Mouse (Mus musculus) liver, embryonic 13.5 days (tissue): ENCODE measurements at regions not wholly inside any gene's neighbourhood (a gene's known extent, or its start where the extent isn't known, plus 50 kb on each side); places are given as distances from the start of the nearest gene placed in this dataset.

Experiments
- ATAC-seq: fragments of 200-750 bp; cut with Nextera tagmentation; 2 replicates; pipeline ENCODE4 v1.8.0; 2017; ENCODE audit warnings: low read depth, mild to moderate bottlenecking, moderate number of reproducible peaks, moderate library complexity
- DNase-seq: peaks from one replicate; pipeline ENCODE4 v3.0.0; 2022
- H3K27ac ChIP-seq: fragments of 300-500 bp; sonication (generic); 2 replicates; pipeline ENCODE4 v1.5.1; 2015; ENCODE audit warnings: moderate library complexity, mild to moderate bottlenecking, inconsistent platforms
- H3K27me3 ChIP-seq: fragments of 300-500 bp; sonication (generic); 2 replicates; pipeline ENCODE4 v1.6.1; 2015; ENCODE audit warnings: mild to moderate bottlenecking, inconsistent platforms
- H3K36me3 ChIP-seq: fragments of 300-500 bp; sonication (generic); 2 replicates; pipeline ENCODE4 v1.6.1; 2015; ENCODE audit warnings: mild to moderate bottlenecking, inconsistent platforms
- H3K4me1 ChIP-seq: fragments of 300-500 bp; sonication (generic); replicated peaks from 2 replicates; pipeline ENCODE4 v1.6.1; 2015; ENCODE audit warnings: inconsistent platforms
- H3K4me2 ChIP-seq: fragments of 300-500 bp; sonication (generic); 2 replicates; pipeline ENCODE4 v1.6.1; 2015; ENCODE audit warnings: inconsistent platforms, mild to moderate bottlenecking, moderate library complexity
- H3K4me3 ChIP-seq: fragments of 300-500 bp; sonication (generic); replicated peaks from 2 replicates; pipeline ENCODE4 v1.5.1; 2015; ENCODE audit warnings: mild to moderate bottlenecking, inconsistent platforms
- H3K9ac ChIP-seq: fragments of 300-500 bp; sonication (generic); 2 replicates; pipeline ENCODE4 v1.6.1; 2015; ENCODE audit warnings: mild to moderate bottlenecking, inconsistent platforms
- H3K9me3 ChIP-seq: fragments of 300-500 bp; sonication (generic); replicated peaks from 2 replicates; pipeline ENCODE4 v1.6.1; 2016; ENCODE audit warnings: inconsistent platforms
- WGBS: fragments of 180-500 bp; shearing (Covaris S2); methylation state at CpG from one replicate; pipeline ENCODE4 v1.1.7; 2015; ENCODE audit not compliant: insufficient replicate concordance; 5-methylcytosine and 5-hydroxymethylcytosine counted together

DNA sequence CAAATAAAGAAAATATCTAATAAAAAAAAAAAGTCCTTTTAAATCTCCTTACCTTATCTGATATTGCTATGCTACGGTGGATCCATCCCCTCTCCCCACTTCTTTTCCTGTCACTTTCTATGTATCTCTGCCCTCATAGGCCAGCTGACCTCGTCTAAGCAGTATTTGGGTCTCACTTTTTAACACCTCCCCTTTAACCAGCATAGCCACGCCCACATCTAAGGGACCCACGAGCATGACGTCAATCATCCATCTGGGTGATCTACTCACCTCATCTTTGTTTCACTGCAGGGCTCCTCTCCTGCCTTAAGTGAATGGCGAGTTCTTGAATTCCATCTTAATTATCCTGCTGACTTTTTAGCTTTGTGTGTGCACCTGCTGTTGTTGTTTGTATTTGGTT lies 97.4 kb upstream of the Arhgap5 start:
- H3K4me2 ChIP-seq = no peak overlapping the region
- H3K27ac ChIP-seq = no peak overlapping the region
- H3K4me1 ChIP-seq = no peaks in the 10 kb centered on the region
- H3K9ac ChIP-seq = no peak overlapping the region
- no peaks in the 10 kb centered on the region for H3K27me3 ChIP-seq
- DNase-seq (no peak), ATAC-seq (no peak)
- WGBS = 51% methylated on average over 6 of the region's 6 CpGs
- H3K36me3 ChIP-seq = no peaks in the 10 kb centered on the region
- no peaks in the 10 kb centered on the region for H3K9me3 ChIP-seq
- no peak overlapping the region for H3K4me3 ChIP-seq

DNA sequence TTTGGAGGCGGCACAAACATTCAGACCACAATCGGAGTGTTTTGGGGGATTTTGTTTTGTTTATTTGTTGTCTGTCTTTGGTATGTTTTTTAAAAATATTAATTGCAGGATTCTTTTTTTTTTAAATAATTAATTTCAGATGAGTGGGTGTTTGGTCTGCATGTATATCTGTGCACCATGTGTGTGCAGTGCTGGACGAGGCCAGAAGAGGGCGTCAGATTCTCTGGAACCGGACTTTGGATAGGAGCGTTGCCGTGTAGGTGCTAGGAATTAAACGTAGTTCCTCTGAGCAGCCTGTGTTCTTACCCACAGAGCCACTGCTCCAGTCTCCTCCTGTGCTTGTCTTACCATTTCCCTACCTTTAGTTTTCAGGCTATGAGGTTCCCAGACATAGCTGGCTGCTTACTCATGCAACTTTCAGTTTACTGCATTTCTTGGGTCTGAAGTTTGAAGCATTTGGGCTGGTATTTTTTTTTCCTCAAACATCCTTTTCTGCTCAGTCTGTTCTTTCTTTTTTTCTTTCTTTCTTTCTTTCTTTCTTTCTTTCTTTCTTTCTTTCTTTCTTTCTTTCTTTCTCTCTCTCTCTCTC lies 95.4 kb upstream of the Arhgap5 start:
- Histone ChIP-seq H3K4me3 (no peak overlapping the region), H3K4me2 (no peak overlapping the region), H3K4me1 (no peaks in the 10 kb centered on the region), H3K27me3 (no peaks in the 10 kb centered on the region), H3K9me3 (no peaks in the 10 kb centered on the region), H3K36me3 (no peaks in the 10 kb centered on the region), H3K27ac (no peak overlapping the region), H3K9ac (no peak overlapping the region)
- WGBS = 76% methylated on average over 8 of the region's 8 CpGs
- no peak for ATAC-seq
- no peak for DNase-seq

DNA sequence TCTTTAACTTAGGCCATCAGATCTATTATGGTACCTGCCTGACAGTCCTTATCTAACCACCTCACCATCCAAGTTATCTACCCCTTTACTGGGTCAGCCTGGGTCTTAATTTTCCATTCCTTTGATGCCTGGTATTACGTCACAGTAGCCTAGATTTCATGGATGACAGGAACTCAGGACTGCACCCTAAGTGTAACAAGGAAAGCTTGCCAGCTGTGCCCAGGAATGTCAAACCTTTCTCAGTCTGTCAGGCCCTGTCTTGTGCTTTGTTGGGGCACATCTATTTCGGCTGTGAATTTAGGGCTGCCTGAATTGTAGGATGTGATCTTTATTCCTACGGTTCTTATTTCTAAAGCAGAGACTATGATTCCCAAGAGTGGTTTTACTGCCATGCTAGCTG lies 94.6 kb upstream of the Arhgap5 start:
- no peaks in the 10 kb centered on the region for H3K27me3 ChIP-seq
- H3K4me3 ChIP-seq = no peak overlapping the region
- DNase-seq = no peak
- no peak overlapping the region for H3K9ac ChIP-seq
- no peaks in the 10 kb centered on the region for H3K36me3 ChIP-seq
- no peak overlapping the region for H3K4me2 ChIP-seq
- 65% methylated on average over 3 of the region's 3 CpGs for WGBS
- H3K4me1 ChIP-seq = no peaks in the 10 kb centered on the region
- no peak for ATAC-seq
- H3K9me3 ChIP-seq = no peaks in the 10 kb centered on the region
- no peak overlapping the region for H3K27ac ChIP-seq

DNA sequence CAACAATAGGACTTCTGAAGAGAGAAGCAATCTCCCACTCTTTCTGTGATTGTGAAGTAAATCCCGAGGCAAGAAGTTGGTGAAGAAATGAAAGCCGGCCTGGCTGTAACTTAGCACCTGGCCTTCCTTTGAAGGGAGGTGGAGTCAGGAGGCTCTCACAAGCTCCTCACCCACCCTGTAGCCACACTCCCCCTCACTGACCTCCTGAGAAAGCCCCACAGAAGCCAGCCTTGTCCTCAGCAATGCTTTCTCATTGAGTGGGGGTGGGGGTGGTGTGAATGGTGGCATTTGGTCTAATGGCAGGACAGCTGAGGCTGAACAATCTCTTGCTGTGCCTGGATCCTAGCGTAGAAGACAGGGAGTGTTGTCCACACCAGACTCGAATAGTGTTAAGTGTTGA lies 91.6 kb upstream of the Arhgap5 start:
- Histone ChIP-seq H3K9me3 (no peaks in the 10 kb centered on the region), H3K27me3 (no peaks in the 10 kb centered on the region), H3K9ac (no peak overlapping the region), H3K36me3 (no peaks in the 10 kb centered on the region), H3K4me3 (no peak overlapping the region), H3K27ac (no peak overlapping the region), H3K4me1 (no peaks in the 10 kb centered on the region), H3K4me2 (no peak overlapping the region)
- ATAC-seq (no peak), DNase-seq (no peak)
- WGBS = 69% methylated on average over 4 of the region's 4 CpGs

DNA sequence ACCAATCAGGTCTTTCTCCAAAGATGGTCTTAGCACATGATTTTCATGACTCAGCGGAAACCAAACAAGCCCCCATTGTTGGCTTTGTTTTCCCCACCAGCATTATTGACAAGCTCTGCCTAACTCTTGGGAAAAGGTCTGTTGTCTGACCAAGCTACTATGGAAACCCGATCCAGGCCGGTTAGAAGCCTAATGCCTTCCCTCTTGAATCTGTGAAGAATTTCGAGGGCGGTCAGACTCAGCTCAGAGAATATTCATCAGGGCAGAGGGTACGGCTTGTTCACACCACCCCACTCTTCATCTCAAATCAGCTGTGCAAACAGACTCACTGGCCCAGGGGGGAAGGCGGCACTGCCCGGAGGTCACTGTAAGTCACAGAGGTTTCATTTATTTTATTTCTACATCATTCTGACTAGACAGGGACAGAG lies 90.7 kb upstream of the Arhgap5 start:
- Histone ChIP-seq H3K9me3 (no peaks in the 10 kb centered on the region), H3K27ac (no peak overlapping the region), H3K4me3 (no peak overlapping the region), H3K36me3 (no peaks in the 10 kb centered on the region), H3K27me3 (no peaks in the 10 kb centered on the region), H3K4me2 (no peak overlapping the region), H3K9ac (no peak overlapping the region), H3K4me1 (no peaks in the 10 kb centered on the region)
- no peak for ATAC-seq
- no peak for DNase-seq
- 61% methylated on average over 8 of the region's 8 CpGs for WGBS

DNA sequence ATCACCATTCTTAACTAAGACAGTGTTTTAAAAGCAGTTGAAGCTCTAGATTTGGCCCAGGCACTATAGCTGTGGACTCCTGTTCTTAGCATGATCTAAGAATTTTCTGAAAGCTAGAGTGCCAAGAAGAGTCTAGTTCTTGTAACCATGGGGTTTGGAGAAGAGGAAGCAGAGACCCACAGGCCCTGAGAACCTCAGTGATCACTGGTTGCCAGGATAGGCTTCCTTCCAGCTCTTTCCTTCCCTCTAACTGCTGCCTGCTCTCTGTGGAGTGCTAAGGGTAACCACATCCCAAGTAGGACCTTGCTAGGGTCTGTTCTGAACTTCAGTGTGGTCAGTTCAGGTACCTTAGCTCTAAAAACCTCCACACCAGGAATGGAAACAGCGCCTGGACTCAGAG lies 81.0 kb upstream of the Arhgap5 start:
- no peak overlapping the region for H3K4me3 ChIP-seq
- no peaks in the 10 kb centered on the region for H3K4me1 ChIP-seq
- no peak overlapping the region for H3K27ac ChIP-seq
- H3K4me2 ChIP-seq = no peak overlapping the region
- H3K9ac ChIP-seq = no peak overlapping the region
- no peaks in the 10 kb centered on the region for H3K27me3 ChIP-seq
- DNase-seq (no peak), ATAC-seq (no peak)
- 61% methylated on average over 1 of the region's 1 CpGs for WGBS
- no peaks in the 10 kb centered on the region for H3K9me3 ChIP-seq
- H3K36me3 ChIP-seq = no peaks in the 10 kb centered on the region

- DNase-seq = no peak
- WGBS = 62% methylated on average over 3 of the region's 3 CpGs
- Histone ChIP-seq H3K36me3 (no peaks in the 10 kb centered on the region), H3K4me3 (no peak overlapping the region), H3K27me3 (no peaks in the 10 kb centered on the region), H3K4me1 (no peaks in the 10 kb centered on the region), H3K4me2 (no peak overlapping the region), H3K9ac (no peak overlapping the region), H3K9me3 (no peaks in the 10 kb centered on the region), H3K27ac (no peak overlapping the region)
- no peak for ATAC-seq
These were observed 79.3 kb upstream of the Arhgap5 start for GRCm38 (mm10) chr12:52424336-52425034.

GRCm38 (mm10) chr12:52429935-52430334 lies 73.8 kb upstream of the Arhgap5 start:
- Histone ChIP-seq H3K4me2 (no peak overlapping the region), H3K4me3 (no peak overlapping the region), H3K9me3 (no peaks in the 10 kb centered on the region), H3K27me3 (no peaks in the 10 kb centered on the region), H3K9ac (no peak overlapping the region), H3K4me1 (no peaks in the 10 kb centered on the region), H3K27ac (no peak overlapping the region), H3K36me3 (no peaks in the 10 kb centered on the region)
- WGBS = 66% methylated on average over 5 of the region's 5 CpGs
- ATAC-seq (no peak), DNase-seq (no peak)

- WGBS = 45% methylated on average over 3 of the region's 3 CpGs
- Histone ChIP-seq H3K4me1 (no peaks in the 10 kb centered on the region), H3K27ac (no peak overlapping the region), H3K4me2 (no peak overlapping the region), H3K27me3 (no peaks in the 10 kb centered on the region), H3K4me3 (no peak overlapping the region), H3K9me3 (no peaks in the 10 kb centered on the region), H3K36me3 (no peaks in the 10 kb centered on the region), H3K9ac (no peak overlapping the region)
- ATAC-seq (no peak), DNase-seq (no peak)
These were observed 71.8 kb upstream of the Arhgap5 start for GRCm38 (mm10) chr12:52431933-52432332.

- no peak overlapping the region for H3K4me2 ChIP-seq
- WGBS = 47% methylated on average over 2 of the region's 2 CpGs
- ATAC-seq = no peak
- no peak for DNase-seq
- H3K9me3 ChIP-seq = no peaks in the 10 kb centered on the region
- H3K27me3 ChIP-seq = no peaks in the 10 kb centered on the region
- H3K36me3 ChIP-seq = no peaks in the 10 kb centered on the region
- H3K27ac ChIP-seq = no peak overlapping the region
- no peaks in the 10 kb centered on the region for H3K4me1 ChIP-seq
- no peak overlapping the region for H3K9ac ChIP-seq
- H3K4me3 ChIP-seq = no peak overlapping the region
These were observed 69.8 kb upstream of the Arhgap5 start for GRCm38 (mm10) chr12:52434021-52434420.

DNA sequence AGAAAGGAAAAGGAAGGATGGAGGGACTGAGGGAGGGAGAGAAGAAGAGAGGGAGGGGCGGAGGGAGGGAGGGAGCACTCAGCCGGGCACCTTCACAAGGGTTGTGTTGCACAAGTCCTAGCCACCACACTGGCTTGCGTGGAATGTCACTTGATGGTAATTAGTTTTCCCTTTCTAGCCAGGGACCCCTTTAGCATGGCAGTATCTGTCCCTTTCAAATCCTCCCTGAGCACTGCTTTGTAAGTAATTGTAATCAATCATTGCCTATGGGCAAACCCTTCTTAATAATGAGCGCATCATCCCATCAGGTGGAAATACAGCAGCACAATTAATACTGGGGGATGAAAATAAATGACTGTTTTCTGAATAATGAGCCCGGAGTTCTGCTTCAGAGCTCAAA lies 68.5 kb upstream of the Arhgap5 start:
- H3K4me3 ChIP-seq = no peak overlapping the region
- no peak overlapping the region for H3K9ac ChIP-seq
- H3K36me3 ChIP-seq = no peaks in the 10 kb centered on the region
- no peaks in the 10 kb centered on the region for H3K27me3 ChIP-seq
- no peak overlapping the region for H3K27ac ChIP-seq
- H3K4me1 ChIP-seq = no peaks in the 10 kb centered on the region
- no peaks in the 10 kb centered on the region for H3K9me3 ChIP-seq
- no peak for ATAC-seq
- 77% methylated on average over 5 of the region's 5 CpGs for WGBS
- H3K4me2 ChIP-seq = no peak overlapping the region
- DNase-seq = no peak

GRCm38 (mm10) chr12:52435795-52436211 lies 68.0 kb upstream of the Arhgap5 start:
- 71% methylated on average over 16 of the region's 16 CpGs for WGBS
- Histone ChIP-seq H3K4me1 (no peaks in the 10 kb centered on the region), H3K9me3 (no peaks in the 10 kb centered on the region), H3K36me3 (no peaks in the 10 kb centered on the region), H3K27ac (no peak overlapping the region), H3K4me3 (no peak overlapping the region), H3K9ac (no peak overlapping the region), H3K4me2 (no peak overlapping the region), H3K27me3 (no peaks in the 10 kb centered on the region)
- DNase-seq (no peak), ATAC-seq (no peak)
